Mouse (Mus musculus) spleen, postnatal 36 days (tissue): ENCODE measurements around the gene Clic6.
"Not testable (repeated sequence)": the region's sequence is repeated elsewhere in the genome, so short reads cannot be mapped to it uniquely, and the experiment has no call there.

Experiments used
- DNase-seq, 2 experiments: peaks; one replicate each; pipeline ENCODE4 v3.0.0; 2022; ENCODE audit warnings: low spot score in 2 of 2, mixed read lengths in 1 of 2

The Clic6 gene

DNA sequence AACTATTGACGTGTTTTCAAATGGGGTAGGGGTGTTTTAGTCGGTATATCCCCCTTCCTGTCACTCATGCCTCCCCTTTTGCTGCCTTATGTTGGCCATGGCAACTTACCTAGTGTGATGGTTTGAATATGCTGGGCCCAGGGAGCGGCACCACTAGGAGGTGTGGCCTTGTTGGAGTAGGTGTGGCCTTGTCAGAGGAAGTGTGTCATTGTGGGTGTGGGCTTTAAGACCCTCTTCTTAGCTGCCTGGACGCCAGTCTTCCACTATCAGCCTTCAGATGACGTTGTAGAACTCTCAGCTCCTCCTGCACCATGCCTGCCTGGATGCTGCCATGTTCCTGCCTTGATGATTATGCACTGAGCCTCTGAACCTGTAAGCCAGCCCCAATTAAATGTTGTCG lies 14.8 kb upstream of the Clic6 start, which contains the start of gene Rcan1:
Gene Rcan1 (minus strand): TSS at position 162 of the 400 bp plus-strand sequence.
- no peak for DNase-seq

DNA sequence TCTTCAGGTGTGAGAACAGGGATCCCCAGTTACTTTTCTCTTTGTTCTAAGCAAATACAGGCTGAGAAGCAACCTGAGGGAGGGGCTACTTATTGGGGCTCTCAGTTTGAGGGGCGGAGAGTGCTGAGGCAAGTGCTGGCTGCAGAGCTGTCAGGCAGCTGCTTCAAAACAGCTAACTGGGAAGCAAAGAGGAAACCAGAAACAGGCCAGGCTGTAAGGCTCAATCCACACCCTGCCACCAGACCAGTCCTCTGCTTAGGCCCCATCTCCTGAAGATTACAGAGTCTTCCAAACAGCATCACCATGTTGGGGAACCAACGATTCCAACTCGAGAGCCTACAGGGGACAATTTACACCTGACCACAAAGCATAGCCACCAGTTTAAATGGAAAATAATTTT lies 12.6 kb upstream of the Clic6 start:
- no peak for DNase-seq

DNA sequence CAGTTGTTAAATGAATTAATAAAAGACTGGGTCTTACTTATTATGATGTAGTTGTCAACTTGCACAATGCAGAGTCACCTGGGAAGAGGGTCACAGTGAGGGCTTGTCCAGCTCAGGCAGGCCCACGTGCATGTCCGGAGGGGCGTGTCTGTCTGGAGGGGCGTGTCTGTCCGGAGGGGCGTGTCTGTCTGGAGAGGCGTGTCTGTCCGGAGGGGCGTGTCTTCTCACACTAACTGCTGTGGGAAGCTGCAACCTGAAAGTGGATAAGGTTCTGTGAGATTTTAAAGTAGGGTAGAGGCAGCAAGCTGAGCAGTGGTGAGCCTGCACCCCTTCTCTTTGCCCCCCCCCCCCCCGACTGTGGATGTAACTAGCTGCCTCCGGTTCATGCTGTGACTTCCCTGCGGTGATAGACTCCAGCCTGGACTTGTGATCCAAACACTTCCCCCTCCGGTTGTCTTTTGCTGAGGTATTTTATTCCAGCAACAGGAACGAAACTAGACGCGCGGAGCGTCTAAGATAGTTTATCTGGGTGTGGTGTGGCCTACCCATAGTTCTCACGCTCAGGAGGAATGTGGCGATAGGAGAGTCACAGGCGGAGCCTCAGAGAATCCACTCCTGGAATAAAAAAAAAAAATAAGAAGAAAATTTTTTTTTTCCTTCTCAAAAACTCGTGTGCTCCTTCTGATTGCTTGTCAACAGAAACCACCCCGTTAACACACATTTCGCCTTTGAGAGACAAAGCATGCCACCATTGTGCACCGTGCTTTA lies 10.3 kb upstream of the Clic6 start:
- DNase-seq: no peak

DNA sequence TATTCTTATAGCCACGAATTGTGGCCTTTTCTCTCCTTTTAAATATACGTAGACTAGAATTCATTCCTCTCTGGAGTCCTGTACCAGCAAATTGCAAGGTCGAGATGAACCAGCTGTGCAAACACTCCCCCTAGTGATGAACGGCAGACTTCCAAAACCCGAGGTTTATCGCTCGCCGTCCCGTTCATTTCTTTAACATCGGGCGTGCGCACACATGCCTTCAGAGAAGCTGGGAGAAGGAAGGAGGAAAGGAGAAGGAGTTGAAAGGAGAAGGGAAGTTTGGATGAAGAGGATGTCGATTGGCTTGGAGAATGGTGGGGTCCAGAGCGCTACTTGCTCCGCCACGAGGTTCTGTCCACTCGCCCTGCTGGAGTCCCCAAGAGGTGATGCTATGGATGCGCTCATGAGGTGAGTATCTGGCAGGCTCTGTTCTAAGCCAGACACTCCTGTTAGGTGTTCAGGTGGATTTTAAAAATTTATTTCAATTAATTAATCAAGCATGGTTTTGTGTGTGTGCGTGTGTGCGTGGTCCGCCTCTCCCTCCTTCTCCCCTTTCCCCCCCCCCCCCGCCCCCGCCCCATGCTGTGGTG lies 6.9 kb upstream of the Clic6 start:
- peak; percentile 17 to 19 for DNase-seq

DNA sequence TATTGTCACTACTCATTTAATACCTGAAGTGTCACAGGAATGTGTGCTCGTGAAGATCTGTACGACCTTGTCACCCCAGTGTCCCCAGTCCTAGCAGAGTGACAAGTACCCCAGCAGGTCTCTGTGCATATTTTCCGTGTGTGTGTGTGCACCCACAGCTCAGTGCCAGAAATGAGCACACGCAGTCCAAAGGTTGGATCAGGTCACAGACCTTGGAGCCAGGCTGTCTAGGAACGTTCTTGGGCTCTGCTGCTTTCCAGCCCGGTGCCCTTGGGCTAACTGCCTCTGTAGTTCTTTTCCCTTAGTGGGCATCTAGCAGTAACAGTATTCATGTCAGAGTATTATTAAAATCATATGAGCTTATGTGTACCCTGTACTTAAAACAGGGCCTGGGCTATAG lies 1.6 kb downstream of the Clic6 start:
- DNase-seq: no peak

DNA sequence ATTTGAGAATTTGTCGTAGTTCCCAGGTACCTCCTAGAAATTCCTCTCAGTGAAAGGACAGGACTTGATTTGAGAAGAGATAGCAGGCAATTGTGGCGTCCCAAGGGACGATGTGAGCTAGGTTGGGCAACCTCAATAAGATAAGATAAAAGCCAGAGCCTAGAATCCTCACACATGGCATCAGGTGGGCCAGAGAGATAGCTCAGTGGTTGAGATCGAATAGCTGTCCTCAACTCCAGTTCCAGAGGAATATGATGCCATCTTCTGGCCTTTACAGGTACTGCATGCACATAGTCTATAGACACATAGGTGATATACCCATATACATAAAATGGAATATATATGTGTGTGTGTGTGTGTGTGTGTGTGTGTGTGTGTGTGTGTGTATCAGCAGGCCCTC lies 2.0 kb downstream of the Clic6 start:
- DNase-seq: peak in 1 of 2 experiments; percentile 13

DNA sequence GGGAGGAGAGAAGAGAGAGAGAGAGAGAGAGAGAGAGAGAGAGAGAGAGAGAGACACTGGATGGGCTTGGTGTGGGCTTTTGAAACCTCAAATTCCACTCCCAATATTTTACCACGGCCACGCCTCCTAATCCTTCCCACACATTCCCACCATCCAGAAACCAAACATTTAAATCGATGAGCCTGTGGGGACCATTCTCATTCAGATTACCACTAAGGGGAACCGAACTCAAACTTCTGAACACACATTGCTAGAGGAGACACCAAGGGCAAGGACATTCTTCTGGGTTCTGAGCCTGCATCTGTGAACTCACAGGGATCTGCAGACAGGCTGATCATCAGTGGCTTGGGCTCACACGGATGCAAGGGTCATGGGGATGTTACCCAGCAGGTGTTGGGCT lies 2.9 kb downstream of the Clic6 start:
- no peak for DNase-seq

DNA sequence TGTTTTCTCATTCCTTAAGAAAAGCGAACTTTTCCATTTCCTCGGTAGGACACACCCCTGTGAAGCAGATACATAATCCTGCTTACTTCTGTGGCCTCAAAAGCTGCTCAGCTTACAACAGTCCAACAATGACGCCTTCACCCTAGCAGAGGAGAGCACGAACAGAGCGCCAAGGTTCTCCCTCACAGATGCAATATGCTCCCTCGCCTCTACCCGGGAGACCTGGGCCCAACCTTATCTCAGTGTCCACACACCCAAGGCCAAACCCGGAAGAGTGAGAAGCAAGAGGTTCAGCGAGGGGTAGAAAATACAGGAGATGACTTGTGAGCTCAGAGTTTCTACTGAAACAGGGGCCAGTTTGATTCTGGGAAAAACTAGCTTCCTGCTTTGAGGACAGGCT lies 3.8 kb downstream of the Clic6 start:
- DNase-seq: no peak

DNA sequence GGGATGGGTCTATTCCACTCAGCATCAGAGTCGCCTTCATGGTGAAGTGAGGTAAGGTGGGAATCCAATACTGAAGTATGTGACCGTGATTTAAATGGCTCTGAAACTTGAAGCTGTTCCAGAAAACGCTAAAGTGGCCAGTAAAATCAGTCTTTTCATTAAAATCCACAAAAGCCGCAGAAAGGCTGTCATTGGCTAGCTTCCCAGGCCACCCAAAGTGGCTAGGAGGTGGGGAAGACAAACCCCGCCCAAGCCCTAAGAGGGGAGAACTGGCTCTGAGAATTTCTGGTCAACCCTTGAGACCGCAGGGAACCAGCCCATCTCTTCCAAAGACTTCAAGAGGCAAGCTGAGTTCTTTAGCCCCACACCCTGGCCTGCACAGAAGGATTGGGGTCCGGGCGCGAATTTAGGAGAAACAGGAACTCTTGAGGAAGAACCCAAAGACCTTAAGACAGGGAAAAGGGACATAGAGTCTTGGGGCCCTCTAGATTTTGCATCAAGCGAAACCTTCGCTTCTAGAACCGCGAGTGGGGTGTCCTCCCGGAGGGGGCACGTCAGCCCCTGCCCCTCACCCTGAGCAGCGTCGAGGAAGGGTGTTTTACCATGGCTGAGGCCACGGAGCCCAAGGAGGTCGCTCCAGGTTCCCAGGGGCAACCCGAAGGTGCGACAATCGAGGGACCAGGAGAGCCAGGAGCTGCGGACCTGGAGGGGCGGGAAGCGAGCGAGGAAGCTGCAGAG lies 12.5 kb downstream of the Clic6 start:
- DNase-seq: no peak

DNA sequence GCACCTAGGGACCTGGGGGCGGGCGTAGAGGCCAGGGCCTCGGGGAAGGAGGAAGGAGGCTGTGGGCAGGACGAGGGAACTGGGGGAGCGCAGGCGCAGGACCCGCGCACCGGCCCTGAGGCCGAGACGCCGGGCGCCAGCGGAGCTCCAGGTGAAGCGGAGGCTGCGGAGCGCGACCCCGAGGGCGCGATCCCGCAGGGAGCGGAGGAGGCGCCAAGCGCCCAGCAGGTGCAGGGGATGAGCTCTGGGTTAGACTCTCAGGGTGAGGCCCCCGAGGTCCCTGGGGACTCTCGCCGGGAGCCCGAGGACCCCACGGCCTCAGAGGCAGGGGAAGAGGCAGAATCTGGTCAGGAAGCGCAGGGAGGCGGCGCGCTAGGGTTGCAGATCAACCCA lies 13.0 kb downstream of the Clic6 start:
- DNase-seq: no peak

DNA sequence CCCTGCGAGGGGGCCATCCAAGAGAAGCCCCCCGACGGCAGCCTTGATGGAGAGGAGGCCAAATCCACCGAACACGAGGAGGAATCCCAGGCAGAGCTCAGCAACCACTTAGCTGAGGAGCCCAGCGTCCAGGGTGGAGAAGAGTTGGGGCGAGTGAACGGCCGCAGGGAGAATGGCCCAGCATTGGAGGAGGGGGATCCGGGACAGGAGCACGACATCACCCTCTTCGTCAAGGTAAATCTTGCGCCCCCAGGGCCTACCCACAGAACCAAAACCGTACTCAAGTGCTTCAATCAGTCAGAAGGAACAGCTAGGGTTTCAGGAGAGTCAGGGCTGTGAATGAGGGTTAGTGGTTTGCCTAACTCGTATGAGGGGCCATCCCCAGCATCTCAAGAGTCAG lies 13.8 kb downstream of the Clic6 start:
- DNase-seq: no peak

DNA sequence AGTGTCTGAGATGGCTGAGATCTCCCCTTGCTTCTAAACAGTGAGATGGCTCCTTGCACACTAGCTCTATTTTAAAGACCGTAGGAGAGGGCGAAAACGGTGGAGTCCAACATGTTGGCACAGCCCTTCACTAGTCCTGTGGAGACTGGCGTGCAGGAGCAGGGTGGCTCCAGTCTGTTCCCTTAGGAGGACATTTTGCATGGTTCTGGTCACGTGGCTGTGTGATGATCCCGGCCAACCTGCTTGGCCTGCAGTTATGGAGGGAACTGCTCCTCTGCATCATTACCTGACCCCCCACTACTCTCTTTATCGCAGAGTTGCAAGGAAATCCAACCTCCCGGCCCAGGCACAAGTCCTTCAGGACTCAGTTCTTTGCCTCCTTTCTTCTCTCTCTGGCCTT lies 15.0 kb downstream of the Clic6 start:
- no peak for DNase-seq

DNA sequence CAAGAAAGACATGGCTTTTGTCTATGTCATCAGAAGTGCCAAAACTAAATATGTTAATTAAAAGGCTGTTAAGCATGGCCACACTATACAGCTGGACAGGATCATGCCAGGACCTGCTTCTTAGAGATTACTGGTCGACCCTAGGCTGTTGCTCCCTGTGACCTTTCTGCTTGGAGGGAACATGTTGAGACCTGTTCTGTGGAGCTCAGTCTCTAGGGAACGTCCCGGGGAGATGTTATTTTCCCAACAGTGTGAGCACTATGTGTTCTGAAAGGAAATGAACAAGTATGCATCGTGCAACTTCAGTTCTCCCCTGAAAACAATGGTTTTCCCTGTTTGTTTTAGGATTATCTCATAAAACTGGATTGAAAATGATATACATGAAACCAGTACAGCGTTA lies 17.6 kb downstream of the Clic6 start:
- DNase-seq: no peak

DNA sequence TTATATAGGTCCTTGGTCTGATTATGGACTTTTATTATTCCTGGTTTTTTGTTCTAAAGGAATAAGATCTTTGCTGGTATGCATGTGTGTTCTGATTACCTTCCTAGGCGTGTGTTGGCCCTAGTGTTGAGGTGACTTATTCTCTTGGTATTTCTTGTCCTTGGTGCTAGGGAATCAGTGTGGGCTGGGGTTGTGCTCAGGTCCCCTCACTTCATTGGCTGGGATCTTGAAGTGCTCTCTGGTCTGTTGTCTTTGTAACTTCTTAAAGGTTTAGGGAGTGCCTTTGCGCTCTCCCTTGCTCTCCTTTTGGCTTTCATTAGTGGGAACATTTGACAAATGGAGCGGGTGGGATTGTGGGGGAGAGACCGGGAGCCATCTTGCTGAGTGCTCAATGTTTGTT lies 22.0 kb downstream of the Clic6 start:
- DNase-seq: no peak

DNA sequence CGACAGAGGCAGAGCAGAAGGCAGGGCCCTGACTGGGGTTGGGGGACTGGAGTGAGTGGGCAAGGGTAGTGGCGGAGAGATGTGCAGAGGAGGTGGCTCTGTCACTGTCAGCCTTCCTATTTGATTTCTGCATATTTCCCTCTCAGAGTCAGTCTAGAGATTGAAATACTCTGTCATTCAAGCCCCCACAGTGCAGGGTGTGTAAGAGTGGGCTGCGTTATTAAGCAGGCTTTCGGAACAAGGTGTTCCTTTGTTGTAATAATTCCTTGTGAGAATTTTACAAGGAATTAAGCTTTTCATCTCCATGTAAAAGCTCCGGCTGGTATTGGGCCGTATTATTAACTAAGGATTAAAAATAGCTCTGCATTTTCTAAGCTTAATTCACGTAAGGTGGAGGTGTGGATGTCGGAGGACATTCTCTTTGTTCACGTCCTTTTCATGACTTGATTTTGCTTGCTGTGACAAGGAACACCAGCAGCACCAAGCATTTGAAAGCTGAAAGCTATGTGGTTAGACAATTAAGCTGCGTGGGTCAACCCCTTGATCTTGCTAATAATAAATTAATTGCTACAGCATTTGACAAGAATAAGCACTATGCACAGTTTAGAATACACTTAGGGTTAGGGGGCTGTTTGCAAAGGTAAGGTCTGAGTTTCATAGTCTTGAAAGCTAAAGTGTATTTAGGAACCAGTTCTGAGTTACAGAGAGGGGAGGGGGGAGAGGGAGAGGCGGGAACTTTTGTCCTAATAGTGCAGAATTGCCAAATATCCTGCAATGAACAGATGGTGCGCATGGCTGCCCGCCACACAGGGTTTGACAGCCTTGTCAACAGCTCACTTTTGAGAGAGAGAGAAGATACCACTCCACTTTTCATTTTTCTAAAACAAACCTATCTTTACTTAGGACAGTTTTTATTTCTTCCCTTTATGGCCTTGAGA lies 25.6 kb downstream of the Clic6 start:
- DNase-seq: no peak

DNA sequence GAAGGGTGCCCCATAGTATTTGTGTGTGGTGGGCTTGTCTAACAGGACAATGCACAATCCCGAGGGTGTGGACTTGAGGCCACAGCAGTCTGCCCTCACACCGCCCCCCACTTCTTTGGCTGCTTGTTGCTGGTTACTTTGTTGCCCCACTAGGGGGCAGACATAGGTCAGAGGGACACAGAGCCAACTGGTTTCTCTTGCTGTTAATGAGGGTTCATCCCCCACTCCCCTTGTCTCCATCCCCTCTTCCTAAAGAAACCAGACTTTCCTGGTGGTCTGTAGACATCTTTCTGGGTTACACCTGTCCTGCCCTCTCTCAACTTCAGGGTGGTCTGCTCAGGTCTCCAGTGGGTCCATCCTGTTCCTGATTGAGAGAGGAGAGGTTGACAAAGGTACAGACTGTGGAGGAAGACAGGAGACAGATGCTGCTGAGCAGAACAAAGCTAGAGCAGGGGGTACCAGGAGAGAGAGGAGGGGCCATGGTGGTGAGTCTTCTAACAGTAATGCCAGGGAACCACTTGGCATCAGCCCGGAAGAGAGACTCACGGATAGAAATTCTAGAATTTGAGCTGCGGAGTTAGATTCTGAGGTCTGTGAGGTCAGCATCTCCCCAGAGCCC lies 26.3 kb downstream of the Clic6 start:
- DNase-seq: no peak

DNA sequence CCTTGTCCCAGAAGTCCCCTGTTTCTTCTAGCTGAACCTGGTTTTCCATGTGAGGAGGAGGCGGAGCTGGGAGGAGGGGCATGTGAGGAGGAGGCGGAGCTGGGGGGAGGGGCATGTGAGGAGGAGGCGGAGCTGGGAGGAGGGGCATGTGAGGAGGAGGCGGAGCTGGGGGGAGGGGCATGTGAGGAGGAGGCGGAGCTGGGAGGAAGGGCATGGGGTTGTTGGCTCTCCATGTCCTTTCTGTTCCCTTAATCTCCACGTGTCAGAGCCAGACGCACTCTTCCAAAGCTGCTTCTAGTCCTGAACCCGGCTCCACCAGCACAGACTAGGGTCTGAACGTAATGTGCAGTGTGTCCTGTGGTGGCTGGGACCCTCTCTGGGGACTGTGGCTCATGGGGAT lies 29.4 kb downstream of the Clic6 start:
- DNase-seq: not testable (repeated sequence)

DNA sequence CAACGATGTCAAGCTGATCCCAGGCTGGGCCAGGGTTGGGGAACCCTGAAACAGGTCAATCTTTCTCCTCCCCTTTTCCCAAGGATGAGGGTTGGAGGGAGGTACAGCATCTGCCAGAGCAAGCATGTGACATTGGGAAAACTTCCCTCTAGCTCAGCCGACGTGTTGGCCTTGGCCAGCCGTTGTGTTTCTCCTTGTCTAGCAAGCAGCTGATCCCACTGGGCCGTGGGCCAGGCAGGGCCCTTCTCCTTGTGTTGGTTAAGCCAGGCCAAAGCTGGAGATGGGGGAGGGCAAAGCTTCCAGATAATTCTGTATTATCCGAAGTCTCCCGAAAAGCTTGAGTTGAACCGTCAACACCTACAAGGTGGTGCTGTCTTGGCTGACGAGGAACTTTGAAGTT lies 30.6 kb downstream of the Clic6 start:
- DNase-seq: no peak

DNA sequence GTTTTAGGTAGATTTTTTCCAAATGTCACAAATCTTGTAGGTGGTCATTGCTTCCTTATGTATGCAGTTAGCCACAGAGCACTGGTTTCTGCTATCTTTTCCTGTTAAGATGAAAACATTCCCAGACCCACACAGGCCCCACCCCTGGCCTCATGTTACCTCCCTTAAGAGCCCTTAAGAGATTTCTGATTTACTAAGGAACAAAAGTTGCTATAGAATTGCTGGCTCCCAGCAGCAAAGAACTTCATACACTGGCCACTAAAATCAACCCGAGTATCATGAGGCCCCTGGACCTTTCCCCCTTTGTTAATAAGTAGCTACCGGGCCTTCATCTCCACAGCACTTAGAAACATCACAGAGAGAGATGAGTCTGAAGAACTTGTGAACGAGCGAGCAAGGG lies 33.2 kb downstream of the Clic6 start:
- DNase-seq: no peak

DNA sequence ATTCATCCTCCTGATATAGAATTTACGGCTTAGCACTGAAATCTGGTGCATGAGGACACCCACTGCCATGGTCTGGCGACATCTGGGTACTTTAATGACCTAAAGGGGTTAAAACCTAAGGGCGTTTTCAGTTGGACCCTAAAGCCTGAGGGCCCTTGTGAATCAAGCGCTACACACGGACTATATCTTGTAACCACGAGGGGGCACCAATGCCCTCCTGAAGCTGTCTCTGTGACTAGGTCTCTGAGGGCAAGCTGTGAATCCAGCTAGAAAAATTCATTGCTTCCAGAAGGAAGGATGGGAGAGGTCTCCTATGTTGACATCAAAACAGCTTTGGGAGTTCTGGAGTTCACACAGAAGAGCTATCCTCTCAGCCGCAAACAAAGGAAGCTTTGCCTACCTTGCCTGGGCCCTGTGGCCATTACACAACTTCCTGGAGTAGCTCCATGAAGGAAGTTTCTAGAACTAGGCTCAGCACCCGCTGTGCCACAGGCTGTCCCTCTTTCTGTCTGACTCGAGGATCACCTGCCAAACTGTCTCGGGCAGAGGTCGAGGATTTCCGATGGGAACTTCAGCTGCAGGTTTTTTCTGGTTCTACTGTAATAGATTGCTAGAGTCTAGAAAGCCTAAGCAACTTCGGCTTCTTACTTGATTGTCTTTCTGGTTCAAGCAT lies 34.4 kb downstream of the Clic6 start:
- DNase-seq: no peak

DNA sequence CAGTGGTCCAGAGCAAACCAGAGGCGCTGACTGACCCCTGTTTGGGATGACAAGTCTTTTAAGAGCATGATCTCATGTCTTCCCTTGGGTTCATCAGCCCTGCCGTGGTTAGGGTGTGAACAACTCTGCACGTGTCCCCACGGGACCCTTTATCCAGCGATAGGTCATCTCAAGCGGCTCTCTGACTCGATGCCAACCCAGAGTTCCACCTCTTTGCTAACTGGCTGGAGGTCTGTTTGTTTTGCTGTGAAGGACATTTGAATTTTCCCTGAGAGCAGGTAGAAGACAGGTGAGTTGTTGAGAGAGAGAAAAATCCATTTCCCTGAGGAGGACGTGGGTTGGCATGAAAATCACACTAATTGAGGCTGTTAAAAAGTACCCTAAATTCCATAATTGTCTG lies 37.8 kb downstream of the Clic6 start:
- no peak for DNase-seq
